Mouse (Mus musculus) CD4-positive, CD25-positive, alpha-beta regulatory T cell, adult 2 months (primary cell): ENCODE measurements around the gene Tmem245.

ENCODE experiments used
- DNase-seq: peaks from one replicate; pipeline ENCODE4 v3.0.0-alpha.2; 2012; ENCODE audit warnings: low read depth, low spot score

Tmem245 gene

GRCm38 (mm10) chr4:56865971-56866370 lies 81.3 kb downstream of the Tmem245 start:
- DNase-seq: no peak

- DNase-seq: peak; percentile 79
Observed at GRCm38 (mm10) chr4:56865003-56865511, 82.2 kb downstream of the Tmem245 start, which contains the start of gene Ctnnal1. Gene Ctnnal1 (minus strand): TSS chr4:56865188.

- DNase-seq: no peak
Observed at GRCm38 (mm10) chr4:56864417-56865001, 82.7 kb downstream of the Tmem245 start.

DNA sequence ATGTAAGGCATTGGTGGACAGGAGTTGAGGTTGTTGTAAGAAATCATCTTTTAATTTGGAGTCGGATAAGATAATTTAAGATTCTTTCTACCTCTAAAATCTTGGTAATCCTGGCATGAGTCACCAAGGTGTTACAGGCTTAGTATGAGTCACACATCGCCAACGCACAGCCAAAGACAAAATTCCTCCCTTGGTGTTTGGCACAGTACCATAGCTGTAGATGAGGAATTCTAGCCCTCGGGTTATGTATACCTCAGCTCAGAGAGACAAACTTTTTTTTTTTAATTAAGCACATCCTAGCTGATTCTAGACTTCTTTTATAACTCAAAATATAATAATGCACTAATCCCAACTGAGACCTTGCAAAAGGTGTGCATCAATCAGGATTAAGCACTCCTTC lies 83.2 kb downstream of the Tmem245 start:
- DNase-seq: peak; percentile 7

GRCm38 (mm10) chr4:56861551-56861950 lies 85.7 kb downstream of the Tmem245 start:
- no peak for DNase-seq

- no peak for DNase-seq
Observed at GRCm38 (mm10) chr4:56858733-56859132, 88.5 kb downstream of the Tmem245 start.

- no peak for DNase-seq
Observed at GRCm38 (mm10) chr4:56856371-56856949, 90.8 kb downstream of the Tmem245 start.

DNA sequence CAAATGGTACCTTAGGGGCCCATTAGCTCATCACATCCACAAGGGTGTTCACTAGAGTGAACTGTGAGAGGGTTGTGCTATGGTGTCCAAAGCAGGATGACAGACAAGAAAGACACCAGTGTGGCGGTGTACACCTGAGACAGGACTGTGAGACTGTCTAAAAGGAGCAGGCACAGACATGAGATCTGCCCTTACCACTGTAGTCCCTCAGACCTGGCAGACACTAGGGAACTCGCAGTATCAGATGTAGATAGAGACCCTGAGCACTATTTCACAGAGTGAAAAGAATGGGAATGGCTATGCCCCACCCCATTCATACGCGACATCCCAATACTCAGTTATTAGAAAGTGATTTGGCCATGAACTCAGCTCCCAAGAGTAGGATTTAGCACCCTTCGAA lies 91.3 kb downstream of the Tmem245 start:
- DNase-seq: no peak

- DNase-seq: no peak
Observed at GRCm38 (mm10) chr4:56850724-56851123, 96.5 kb downstream of the Tmem245 start.

- DNase-seq: no peak
Observed at GRCm38 (mm10) chr4:56848044-56848443, 99.2 kb downstream of the Tmem245 start.

DNA sequence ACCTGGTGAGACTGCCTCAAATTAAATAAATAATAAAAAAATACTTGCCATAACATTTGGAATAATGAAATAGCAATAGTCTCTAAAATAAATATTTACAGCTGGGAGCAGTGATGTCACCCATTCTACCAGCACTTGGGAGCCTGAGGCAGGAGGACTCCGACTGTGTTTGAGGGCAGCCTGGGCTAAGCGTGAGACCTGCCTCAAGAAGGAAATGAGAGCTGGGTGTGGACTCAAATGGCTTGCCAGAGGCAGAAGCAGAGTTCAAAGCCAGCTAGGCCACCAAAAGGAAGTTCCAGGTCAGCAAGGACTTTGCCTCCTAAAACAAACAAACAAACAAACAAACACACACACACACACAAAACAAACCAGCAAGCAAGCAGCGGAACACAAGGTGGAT lies 99.8 kb downstream of the Tmem245 start:
- DNase-seq: no peak

DNA sequence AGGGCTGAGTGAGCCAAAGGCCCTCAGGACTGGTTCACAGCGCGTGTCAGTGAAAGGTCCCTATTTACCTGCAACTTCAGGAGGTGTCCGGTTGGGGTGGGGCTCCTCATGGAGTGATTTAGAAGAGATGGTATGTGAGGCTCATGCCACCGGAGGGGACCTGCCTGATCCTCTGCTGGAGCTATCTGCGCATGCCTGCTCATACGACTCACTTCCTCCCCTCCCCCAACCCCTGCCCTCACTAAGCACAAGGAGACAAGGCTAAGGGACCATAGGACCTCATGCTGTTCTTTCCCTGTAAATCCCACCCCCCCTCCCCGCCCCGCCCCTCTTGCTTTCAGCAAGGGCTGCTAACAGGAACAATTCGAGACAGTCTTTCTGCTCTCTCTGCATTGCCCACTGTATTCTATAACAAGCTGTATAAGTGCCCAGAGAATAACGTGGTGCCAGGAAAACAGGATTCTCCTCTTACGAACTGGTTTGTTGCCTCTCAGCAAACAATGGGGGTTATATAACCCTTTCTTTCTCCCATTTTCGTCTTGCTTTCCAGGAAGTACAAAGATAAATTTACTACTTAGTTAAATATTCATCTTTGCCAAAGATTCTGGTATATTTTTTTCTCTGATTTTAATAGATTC lies 101.2 kb downstream of the Tmem245 start:
- no peak for DNase-seq

DNA sequence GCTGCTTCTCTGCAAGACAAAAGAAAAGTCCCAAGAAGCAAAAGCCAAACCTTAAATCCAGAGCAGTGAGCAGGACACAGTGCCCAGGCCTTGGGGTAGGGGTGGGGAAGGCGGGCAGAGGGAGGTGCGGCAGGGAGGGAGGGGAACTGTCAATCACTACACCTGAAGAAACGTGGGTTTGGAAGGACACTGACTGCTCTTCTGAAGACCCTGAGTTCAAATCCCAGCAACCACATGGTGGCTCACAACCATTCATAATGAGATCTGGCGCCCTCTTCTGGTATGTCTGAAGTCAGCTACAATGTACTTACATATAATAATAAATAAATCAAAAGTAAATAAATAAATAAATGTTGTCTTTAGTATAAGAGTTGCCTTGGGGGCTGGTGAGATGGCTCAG lies 102.3 kb downstream of the Tmem245 start:
- no peak for DNase-seq

DNA sequence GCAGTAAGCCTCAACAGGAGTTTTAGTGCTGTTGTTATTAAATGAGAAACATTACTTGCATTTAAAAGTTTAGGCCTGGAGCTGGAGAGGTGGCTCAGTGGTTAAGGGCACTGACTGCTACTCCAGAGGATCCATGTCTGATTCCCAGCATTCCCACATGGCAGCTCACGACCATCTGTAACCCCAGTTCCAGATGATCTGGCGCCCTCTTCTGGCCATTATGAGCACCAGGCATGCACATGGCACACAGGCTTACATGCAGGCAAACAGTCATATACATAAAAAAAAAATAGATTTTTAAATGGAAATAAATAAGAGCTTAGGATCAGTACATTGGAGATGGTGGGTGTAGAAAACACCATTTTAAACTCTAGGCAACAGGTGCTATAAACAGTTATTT lies 103.3 kb downstream of the Tmem245 start:
- DNase-seq: peak; percentile 17

DNA sequence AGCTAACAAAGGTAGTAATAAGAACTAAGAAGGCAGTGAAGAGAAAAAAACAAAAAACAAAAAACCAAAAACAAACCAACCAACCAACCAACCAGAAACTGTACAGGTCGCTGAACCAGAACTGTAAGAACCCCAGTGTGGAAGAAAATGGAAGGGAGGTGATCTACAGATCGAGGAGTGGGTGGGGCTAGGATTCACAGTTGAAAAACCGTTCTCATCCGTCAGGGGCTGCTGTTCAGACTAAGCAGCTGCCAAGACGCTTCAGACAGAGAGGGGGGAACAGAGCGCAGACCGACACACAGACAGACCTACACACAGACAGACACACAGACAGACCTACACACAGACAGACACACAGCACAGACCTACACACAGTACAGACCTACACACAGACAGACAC lies 104.7 kb downstream of the Tmem245 start:
- DNase-seq: no peak

- DNase-seq: no peak
Observed at GRCm38 (mm10) chr4:56840297-56840696, 106.9 kb downstream of the Tmem245 start.

- no peak for DNase-seq
Observed at GRCm38 (mm10) chr4:56837661-56838060, 109.6 kb downstream of the Tmem245 start.

- DNase-seq: no peak
Observed at GRCm38 (mm10) chr4:56831998-56832397, 115.2 kb downstream of the Tmem245 start.

GRCm38 (mm10) chr4:56831013-56831609 lies 116.1 kb downstream of the Tmem245 start:
- DNase-seq: peak; percentile 43

GRCm38 (mm10) chr4:56829511-56829921 lies 117.7 kb downstream of the Tmem245 start:
- no peak for DNase-seq

- DNase-seq: no peak
Observed at GRCm38 (mm10) chr4:56828932-56829331, 118.3 kb downstream of the Tmem245 start.

DNA sequence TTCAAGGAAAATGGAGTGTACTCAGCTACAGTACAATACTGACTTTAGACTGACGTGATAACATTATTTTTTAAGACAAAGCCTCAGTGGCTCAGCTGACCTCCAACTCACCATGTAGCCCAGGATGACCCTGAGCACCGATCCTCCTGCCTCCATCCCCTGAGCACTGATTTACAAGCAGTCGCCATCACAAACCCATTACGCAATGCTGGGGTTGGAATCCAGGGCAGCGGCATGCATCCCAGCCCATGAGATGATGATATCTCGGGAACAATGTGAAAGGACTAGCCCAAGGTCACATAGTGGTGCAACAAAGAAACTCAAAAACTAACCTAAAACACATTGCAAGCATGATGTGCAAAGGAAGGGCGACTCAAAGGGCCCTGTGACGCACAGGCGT lies 123.0 kb downstream of the Tmem245 start:
- no peak for DNase-seq
